Mouse (Mus musculus): ENCODE results near the gene Pafah1b2.

The Pafah1b2 gene

GRCm38 (mm10) chr9:45944506-45945400, 67.7 kb downstream of the Pafah1b2 start:
- intact Hi-C loops (cut with DNase I), result no loop called here

- intact Hi-C loops (cut with DNase I), result no loop called here
Measured at GRCm38 (mm10) chr9:45943628-45944505, 68.6 kb downstream of the Pafah1b2 start.

- intact Hi-C loops (cut with DNase I), result no loop called here
Measured at GRCm38 (mm10) chr9:45942916-45943315, 69.6 kb downstream of the Pafah1b2 start.

- intact Hi-C loops (cut with DNase I), result no loop called here
Measured at GRCm38 (mm10) chr9:45942464-45942863, 70.0 kb downstream of the Pafah1b2 start.

GRCm38 (mm10) chr9:45941329-45941888, 71.1 kb downstream of the Pafah1b2 start:
- intact Hi-C loops (cut with DNase I), result no loop called here

DNA sequence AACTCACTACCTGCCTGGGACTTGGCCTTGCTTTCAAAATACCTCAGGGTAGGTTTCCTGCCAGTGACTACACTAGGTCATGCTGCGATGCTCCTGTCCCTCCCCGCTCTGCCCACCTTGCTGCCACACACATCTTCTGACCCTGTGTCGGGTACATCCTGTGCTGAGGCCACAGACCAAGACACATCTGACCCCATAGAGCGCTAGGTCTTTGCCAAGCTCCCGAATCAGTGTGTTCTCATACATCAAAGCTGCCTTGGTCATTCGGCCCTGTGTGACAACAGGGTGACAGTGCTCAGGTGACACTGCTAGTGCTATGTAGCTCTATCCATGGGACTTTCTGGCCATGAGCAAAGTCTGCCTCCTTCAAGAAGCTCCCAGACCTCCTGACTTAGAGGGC, 72.7 kb downstream of the Pafah1b2 start:
- intact Hi-C loops (cut with DNase I), result no loop called here

DNA sequence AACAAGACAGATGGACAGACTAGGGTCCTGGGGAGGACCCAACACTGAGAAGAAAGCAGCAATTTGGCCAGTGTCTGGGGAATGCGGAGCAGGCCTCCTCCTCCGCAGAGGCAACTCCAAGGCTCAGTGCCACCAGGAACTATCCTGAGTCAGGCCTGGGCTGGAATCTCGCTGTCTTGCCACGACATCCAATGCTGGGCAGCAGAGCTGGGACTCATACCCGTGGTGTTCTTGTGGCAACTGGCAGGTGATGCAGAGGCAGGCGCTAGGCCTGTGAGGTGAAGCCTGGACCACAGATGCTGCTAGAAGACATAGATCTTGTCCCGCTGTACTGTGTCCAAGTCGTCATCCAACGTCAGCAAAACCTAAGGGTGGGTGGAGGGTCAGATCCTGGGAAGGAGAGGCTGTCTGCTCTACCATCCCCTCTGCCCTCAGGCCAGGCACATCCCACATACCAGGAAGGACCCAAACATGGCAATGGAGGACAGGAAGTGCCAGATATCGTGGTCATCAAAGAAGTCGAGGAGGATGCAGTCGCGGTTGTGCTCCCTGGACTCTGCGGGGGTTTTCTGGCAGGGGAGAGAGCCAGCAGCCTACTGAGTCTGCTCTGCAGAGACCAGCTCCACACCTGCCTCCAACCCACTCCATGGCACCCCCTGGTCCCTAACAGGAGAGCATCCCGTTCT, 73.4 kb downstream of the Pafah1b2 start:
- intact Hi-C loops (cut with DNase I), result no loop called here

- intact Hi-C loops (cut with DNase I), result no loop called here
Measured at GRCm38 (mm10) chr9:45938088-45938487, 74.4 kb downstream of the Pafah1b2 start.

- intact Hi-C loops (cut with DNase I), result loop anchor here (2.0 kb wide), 1 partner anchor 28 kb away; no protein-coding TSS in a partner anchor
Measured at GRCm38 (mm10) chr9:45936883-45937282, 75.6 kb downstream of the Pafah1b2 start.

GRCm38 (mm10) chr9:45935628-45936210, 76.8 kb downstream of the Pafah1b2 start, which contains the start of gene Tagln:
TSS of gene Tagln (minus strand) at chr9:45936058.
- intact Hi-C loops (cut with DNase I), result loop anchor here (2.0 kb wide), 1 partner anchor 27 kb away; no protein-coding TSS in a partner anchor

DNA sequence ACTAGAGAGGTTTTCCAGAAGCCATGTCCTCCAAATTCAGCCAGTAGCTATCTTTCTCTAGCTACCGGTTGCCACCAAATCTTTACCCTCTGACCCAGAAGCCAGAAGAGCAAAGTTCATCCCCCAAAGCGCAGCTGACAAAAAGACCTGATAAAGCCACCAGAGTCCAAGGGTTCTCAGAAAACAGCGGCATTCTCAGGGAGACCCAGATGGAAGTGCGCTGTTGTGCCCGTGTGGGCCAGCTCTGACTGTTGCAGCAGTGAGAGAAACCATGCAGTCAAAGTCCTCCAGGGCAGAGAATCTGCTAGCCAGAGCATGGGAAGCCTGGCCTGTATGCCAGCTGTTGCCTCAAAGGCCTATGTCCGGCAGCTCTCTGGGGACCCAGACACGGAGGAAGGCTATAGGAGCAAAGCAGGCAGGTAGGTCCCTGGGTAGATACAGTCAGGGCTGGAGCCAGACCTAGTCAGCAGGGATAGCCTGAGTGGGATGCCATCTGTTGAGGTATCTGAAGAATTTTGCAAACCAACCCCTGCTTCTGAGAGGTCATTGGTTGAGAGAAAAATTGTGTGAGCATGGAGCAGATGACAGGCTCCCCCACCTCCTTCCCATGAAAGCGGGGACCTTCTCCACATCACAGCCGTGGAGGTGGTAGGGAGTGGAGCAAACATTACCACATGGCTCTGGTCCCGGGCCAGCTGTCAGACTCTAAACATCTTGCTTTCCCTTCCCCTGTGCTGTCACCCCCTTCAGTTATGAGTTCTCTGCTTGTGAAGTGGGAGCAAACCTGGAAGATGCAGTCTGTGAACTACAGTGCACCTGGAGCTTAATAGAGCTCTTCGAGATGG, 79.7 kb downstream of the Pafah1b2 start:
- intact Hi-C loops (cut with DNase I), result no loop called here

DNA sequence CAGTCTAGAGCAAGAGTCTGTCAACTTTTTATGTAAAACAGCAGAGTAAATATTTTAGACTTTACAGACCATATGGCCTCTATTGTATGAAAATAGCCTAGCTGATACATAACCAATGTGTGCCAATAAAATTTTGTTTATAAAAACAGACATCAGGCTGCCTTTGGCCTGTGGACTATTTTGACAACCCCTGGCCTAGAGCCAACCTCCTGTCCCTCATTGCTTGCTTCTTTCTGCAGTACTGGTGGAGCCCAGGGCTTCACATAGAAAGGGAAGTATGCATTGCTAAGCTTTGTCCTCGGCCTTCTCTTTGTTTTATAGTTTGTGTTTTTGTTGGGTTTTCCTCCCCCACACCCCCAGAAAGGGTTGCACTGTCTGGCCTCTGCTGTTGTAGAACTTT, 80.5 kb downstream of the Pafah1b2 start:
- intact Hi-C loops (cut with DNase I), result no loop called here

GRCm38 (mm10) chr9:45929285-45929684, 83.2 kb downstream of the Pafah1b2 start:
- intact Hi-C loops (cut with DNase I), result no loop called here

DNA sequence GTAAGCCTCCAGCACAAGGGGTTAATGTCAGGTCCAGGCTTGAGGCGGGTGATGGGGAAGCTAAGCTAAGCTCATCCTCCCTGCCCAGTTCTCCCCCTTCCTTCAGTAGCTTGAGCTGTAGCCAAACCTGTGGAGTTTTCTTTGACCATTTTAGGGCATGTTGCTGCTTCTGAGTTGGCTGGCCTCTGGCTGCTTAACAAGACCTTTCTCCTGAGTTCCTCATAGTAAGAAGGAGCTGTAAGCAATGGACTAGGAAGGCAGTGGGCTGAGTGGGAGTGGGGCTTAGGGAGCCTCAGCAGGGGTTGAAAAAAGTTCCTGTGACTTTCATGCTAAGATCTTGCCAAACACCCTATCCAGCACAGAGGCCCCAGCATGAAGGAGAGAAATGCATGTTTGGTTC, 92.6 kb downstream of the Pafah1b2 start:
- intact Hi-C loops (cut with DNase I), result no loop called here

- intact Hi-C loops (cut with DNase I), result no loop called here
Measured at GRCm38 (mm10) chr9:45917041-45917934, 95.2 kb downstream of the Pafah1b2 start.

- intact Hi-C loops (cut with DNase I), result no loop called here
Measured at GRCm38 (mm10) chr9:45915659-45916058, 96.8 kb downstream of the Pafah1b2 start.
